Mouse (Mus musculus) cerebellum, postnatal 4 days (tissue): ENCODE results near the gene Fhl2.

Source experiments
- DNase-seq, 2 experiments: peaks; one replicate each; pipeline ENCODE4 v3.0.0; 2022; ENCODE audit warnings: low spot score in 2 of 2, mixed read lengths in 1 of 2

Fhl2 gene

DNA sequence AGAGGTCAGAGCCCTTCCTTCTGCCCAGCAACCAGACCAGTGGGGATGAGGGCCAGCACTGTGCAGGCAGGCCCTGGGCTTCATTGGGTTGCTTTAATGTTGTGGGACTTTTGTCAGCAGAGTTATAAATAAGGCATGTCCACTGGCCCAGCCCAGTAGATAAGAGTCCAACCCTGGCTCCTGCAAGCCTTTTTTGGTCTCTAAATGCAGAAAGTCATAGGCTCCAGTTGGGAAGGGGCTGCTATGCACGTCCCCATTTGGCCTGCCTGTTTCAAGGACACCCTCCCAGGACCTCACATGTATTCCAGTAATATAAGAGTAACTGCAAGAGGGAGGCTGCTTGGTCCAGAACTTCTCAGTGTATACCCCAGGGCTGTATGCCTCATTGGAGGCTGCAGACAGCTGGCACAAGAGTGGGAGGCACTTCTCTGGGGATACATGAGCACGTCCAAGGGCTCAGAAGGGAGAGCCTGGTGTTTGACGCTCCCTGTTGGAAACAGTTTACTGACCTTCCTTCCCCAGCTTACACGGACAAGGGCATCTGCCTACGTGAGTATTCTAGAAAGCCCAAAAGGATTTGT is at the start of gene Fhl2:
Gene Fhl2, minus strand, starts transcription at position 324 of the 581 bp plus-strand sequence.
- no peak for DNase-seq

DNA sequence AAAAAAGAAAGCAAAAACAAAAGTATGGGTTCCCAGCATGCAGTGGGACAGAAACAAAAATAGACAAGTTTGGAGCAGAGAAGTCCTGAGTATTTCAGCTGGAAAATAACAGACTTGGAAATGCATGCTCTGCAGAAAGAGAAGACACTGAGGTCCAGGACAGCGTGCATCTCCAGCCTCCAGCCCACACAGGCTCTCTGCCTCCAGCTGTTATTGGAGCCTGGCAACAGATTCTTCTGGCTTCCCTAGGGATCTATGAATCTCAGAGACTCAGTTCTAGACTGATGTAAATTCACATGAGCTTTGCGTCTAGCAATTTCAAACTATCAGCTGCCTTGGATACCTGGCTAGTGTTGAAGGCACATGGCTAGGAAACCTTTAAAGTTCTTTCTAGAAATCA is 48.2 kb upstream of the Fhl2 start:
- DNase-seq, result no peak

DNA sequence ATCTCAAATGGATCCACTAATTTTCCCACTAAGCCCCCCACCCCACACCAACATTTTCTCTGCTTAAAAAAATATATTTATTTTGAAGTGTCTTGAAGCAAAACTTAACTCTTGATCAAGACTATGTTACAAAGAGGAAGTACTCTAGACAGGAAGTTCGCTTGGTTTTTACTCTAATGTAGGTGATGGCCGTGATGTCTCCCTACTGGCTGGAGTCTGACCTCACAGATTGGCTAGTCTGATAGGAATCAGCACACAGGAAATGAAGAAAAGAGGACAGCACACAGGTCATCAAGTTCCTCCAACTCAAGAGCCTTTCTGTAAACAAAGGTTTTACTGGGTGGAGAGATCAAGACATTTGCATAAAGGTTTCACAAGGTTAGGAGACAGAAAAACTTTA is 44.4 kb upstream of the Fhl2 start:
- no peak for DNase-seq

DNA sequence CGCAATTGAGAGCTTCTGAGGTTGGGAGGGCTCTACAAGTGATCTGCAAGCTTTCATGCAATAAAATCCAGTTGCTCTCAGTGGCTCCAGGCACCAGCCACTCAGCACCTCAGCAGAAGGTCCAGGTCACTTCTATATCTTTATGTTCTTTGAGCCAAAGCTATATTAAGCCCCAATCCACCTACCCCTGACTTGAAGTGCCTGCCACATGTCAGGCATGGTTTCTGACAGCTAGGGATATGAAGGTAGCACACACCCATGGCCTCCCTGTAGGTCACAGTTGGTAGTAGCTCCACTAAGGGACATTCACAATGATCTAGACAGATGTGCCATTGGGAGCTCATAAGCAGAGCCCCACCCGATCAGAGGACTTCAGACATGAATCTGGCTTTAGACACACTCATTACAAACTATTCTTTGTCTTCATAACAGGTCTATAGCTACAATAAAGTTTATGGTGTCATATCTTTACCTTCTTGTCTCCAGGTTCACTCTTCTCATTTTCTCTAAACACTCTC is 43.1 kb upstream of the Fhl2 start:
- no peak for DNase-seq

DNA sequence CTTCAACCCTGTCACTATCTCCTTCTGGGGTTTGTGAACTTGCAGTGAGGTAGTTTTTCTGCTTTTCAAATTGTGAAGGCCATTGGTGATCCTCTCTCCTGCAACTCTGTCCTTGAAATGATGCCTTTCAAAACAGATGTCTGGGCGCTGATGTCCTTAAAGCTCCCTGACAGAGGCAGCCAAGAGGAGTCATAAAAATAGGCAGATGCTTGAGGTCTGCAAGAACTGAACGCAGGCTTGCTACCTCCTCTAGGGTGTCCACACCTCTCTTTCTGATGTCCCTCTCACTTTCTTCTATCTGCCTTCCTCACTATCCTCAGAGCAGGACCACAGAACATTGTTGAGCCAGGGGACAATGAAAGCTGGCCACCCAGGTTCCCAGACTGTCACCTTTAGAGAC is 41.7 kb upstream of the Fhl2 start:
- DNase-seq, result no peak

DNA sequence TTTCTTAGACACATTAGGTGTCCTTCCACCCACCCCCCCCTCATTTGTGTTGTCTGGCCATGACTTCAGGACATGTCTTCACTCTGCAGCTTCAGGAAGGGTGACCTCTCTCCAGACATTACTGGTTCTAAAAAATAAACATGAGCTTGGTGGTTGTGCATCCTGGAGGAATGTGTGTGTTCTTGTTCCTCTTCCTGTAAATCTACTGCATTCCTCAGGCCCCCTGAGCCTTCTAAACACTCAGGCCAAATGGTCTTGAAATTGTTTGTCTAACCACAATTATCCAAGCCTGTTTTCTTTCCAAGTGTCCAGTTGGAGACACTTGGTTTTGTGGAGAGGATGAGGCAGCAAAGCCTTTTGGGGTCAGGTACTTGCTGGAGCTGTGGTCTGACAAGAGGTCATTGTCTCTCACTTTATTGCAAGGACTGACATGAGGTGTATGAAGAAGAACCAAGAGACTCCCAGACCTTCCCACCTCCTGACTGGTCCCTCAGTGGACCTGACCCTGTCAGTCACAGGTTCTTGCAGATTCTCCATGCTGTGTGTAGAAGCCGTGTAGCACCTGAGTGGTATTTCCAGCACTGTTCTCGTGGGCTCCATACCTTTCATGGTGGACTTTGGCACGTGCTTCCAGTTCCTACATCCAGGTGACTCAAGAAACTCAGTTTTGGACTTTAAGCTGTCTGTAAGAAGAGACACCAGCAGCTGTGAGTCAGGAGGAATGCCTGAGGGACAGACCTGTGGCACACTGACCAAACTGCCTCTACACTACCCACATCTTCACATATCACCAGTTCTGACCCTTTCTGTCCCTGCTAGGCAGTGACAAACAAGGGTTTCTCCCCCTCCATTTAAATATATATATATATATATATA is 40.8 kb upstream of the Fhl2 start:
- DNase-seq, result no peak

DNA sequence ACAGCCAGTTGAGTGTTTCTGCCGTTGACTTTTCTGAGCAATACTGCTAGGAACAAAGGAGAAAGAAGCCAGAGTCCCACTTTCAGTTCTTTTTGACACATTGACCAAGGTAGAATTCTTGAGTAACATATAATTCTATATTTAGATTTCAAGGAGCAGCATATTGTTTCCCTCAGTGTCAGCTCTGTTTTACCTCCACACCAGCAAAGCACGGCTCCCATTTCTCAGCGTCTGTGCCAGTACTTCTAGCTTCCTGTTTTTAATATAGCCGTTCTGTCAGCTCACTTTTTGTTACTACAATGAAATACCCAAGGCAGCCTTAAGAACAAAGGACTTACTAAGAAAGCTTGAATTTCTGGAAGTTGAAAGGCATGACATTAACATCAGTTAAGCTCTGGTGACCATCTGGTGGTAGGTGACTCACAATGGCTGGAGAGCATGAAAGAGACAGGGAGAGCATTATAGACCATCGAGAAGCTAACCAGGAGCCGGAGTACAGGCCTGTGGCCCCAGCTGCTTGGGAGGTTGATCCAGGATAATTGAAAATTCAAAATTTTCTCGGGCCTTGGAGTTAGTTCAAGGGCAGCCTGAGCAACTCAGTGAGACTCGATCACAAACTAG is 28.9 kb upstream of the Fhl2 start:
- no peak for DNase-seq

DNA sequence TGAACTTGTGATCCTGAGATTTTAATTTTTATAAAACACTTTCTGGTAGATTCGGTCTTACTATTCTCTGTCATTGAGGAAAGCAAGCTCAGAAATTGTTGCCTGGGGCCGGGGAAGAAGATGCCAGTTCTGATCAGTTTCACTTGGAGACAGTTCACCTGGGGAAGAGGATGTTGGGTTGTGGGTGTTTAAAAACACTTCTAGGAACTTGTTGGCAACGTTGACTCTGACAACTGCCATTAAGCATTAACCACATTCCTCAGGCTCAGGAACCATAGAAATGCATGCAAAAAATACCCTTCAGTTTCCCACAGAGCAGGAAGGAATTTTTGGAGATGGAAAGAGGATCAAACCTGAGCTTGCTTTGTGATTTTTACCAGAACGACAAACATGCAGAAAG is 28.2 kb upstream of the Fhl2 start:
- no peak for DNase-seq

DNA sequence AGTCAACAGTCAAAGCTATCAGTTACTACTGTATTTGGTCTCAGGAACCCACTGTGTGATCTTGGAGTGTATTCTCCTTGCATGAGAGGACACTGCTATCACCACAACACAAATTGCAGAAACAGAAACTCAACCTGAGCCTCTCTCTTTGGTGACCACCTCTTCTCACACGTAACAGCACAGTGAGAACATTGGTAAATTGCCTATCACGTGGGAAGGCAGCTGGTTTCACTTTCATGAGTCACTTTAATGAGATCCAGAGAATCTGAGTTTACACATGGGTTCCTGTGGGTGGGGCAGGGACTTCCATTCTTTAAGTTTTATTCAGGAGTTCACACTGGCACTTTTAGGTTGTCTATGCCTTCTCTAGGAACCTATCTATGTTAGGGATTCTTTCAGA is 27.4 kb upstream of the Fhl2 start:
- DNase-seq, result no peak

DNA sequence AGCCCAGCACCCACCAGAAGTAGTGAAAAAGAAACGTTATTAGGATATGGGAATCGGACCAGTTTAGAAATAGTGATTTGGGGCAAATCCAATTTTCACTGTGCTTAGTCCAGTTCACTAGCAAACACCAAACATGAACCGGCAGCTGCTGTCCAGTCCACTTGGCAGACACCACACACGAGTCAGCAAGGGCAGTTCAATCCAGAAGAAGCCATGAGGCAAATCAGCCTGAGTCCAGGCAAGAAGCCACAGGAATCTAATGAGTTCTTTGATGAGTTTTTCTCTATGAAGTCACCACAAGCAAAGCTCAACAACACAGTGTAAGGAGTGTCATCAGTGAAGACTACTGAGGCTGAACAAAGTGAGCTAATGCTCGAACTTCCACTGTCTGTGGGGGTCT is 26.3 kb upstream of the Fhl2 start:
- DNase-seq, result no peak

DNA sequence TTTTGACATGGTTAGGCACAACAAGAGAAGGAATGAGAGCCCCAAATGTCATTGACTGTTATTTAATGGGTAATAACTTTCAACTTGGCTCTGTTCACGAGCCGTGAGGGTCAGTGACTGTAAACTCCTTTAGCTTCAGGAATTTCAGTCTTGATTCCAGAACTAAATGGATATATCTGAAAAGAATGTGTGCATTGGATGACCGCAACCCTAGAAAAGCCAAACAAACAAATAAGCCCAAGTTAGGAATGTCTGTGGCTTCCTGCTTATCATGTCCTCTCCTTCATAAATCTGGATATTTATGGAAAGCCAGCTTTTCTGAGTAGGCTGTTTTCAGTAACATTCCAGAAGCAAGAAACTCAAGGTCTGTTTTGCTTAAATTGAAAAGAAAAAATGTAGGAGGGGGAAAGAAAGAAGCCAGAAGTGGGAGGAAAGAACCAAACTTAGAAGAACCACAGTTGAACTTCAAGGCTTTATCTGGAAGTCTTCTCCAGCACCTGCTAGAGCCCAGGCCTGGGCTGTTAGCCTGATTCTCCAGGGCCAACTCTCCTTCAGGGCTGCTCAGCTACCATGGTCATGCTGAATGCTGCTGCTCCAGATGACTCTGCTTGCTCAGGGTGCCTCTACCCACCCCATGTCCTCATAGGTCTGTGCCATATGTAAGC is 21.4 kb upstream of the Fhl2 start:
- DNase-seq, result no peak

DNA sequence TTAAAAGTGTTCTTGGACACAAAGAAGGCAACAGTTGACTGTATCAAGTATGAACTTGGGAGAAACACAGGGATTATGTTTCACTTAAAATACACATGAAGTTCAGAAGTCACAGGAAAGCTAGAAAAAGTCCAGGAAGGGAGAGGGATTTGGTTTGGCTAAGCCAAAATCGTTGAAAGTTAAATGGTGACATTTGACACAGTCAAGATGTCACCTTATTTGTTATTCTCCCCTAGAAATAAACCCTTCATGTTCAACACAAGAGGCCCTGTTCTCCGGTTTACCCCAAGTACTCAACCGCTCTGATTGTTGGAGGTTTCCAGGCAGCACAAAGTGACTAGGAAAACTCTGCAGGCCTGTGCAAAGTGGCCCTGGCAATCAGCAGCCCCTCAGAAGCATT is 18.8 kb upstream of the Fhl2 start:
- DNase-seq, result no peak

DNA sequence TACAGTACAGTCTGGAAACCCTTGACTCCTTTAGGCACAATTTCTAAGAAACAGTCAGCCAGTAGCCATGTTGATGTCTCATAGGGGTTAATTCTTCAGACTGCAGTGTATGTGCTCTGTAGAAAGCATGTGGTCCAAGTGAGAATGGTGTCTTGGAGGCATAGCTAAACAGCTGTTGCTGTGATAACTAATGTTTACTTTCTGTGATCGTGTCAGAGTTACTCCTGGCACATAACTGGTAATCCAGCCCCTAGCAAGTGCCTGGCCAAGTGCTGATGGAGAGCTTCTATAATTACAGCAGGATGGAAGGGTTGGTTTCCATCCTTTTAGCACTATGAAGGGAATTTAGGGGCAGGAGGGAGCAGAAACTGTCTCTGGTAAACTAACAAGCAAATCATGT is 14.5 kb upstream of the Fhl2 start:
- DNase-seq, result no peak

DNA sequence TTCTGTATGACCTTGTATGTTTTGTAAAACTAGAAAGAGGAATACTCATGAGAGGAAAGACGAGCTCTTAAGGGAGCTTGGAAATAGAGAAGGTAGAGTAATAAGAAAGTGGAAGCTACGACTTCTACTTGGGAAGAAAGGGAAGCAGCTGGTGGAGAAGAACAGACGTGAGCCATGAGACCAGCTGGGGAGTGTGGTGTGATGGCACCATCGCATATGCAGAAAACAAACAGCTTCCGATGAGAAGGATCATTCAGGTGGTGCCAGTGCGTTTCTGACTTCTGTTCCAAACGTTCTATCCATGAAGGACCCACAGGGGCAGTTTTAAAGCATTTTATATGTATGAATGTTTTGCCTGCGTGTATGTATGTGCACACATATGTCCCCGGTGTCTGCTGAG is 13.5 kb upstream of the Fhl2 start:
- DNase-seq, result no peak

DNA sequence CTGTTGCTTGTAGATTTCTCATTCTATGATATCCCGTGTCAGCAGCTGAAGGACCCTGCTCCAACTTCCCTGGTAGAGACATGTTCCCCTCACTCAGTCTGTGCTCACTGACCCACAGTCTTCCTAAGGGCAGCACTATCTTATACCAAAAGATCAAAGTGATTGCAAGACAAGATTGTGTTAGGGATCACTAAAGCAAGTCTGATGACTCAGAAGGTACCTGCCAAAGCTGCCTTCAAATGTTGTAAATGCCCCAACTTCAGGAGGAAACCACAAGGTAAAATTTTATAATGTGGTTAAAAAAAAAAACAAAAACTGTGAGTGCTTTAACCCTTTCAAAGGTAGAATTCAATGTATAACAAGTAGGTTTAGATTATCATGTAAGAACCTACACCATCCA is 10.4 kb upstream of the Fhl2 start:
- no peak for DNase-seq

DNA sequence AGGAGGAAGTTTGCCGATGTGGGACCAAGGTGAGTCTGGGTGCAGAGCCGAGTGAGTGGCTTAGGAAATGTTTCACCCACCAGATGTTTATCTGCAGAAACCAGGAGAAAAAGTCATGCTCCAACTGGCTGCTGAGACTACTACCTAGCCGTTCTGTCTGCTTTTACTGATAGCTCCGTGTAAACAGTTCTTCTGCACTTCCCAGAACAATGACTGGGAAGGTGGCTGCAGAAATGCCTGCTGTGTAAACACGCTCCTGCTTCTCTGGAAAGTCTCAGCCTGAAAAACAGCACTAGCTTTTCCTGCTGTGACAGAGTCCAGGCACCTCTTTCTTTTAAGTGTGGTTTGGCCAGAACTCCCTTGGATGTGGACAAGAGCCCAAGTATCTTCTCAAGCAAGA is 6.5 kb upstream of the Fhl2 start:
- DNase-seq, result no peak

DNA sequence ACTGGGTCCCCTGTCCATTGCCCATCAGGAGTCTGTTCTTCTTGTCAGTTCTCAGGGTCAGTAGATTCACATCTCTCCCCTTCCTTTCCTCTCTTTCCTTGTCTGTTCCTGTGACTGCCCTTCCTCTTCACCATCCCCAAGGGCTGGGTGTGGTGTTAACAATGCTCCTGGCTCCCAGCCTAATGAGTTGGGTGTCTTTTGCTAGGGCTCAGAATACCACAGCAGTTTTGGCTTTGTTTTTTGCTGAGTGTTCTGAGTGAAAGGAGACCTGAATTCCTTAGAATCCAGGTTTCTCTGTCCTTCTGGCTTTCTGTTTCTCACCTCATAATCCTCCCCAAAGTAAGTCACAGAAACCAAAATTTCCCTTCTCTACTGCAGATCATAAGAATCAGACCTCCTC is 5.4 kb upstream of the Fhl2 start:
- no peak for DNase-seq

DNA sequence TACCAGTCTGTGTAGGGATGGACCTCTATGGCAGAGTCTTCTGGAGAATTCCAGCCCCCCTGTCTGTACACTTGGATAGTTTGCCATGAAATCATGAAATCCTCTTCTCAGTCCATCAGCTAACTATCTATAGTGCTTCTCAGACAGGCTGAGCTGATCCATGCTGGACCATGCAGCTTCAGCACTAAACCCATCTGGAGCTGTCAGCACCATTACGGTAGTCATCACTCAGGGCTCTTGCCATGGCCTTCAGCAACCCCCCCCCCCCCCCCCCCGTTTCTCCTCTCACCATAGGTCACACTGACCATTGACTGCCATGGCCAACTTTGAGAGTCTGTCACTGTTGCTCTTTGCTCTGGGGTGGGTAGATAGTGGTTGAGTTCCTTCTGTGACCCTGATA is 5.0 kb upstream of the Fhl2 start:
- no peak for DNase-seq

DNA sequence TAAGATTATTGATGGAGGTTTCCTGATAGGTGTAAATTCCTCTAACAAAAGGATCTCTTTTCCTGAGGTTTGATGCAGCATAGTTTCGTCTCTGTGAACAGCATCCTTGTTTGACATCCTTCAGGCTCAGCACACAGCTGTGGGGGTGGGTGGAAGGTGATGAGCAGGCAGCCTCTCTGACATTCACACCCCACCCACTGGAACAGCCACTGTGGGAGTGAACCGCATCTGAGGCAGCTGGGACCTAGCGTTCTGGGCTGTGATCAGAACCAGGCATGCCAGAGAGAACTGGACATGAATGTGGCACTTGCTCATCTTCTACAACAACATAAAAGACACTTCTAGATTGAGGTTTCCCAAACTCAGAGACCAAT is 3.1 kb upstream of the Fhl2 start:
- DNase-seq, result no peak

DNA sequence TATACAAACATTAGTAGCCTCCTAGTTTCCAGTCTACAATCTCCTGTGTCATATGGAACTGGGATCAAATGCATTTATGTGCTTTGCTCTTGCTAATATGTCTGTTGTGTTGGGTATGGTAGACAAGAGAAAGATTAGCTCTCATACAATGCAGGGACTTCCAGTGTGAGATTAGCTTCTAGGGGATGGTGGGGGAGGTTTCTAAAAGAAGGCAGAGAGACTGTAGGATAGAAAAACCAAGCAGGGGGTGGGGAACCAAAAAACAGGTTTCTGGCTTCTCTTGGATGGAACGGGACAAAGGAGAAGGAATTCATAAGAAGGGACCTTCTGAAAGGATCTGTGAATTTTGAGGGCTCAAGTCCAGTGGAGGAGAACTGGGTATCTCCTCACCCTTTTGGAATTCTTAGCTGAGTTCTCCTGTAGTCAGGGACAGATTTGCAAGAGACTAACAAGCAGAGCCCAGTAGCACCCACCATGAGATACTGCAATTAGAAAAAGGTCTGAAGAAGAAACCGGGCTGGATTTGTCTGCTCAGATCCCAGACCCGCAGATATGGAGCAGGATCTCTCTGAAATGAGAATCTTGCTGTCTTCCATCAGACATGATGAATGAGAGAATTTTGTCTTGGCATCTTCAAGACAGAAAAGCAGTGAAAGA is 2.6 kb upstream of the Fhl2 start:
- no peak for DNase-seq

DNA sequence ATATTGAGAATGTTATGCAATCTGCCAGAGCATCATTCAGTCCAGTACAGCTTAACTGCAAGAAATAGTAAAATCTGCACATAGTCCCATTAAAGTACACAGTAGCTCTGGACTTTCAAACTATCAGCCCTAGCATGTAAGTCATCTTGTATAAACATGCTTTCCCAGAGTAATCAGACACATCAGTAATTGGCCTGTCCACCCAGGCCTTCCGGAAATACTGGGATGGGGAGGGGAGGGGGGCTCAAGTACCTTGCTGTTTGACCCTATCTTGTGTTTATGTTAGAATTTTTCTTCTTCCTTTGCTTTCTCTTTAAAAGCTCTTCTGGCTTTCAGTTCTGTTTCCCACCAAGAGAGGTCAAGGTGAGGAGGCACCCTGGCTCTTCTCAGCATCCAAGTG is 725 bp downstream of the Fhl2 start:
- DNase-seq, result no peak

DNA sequence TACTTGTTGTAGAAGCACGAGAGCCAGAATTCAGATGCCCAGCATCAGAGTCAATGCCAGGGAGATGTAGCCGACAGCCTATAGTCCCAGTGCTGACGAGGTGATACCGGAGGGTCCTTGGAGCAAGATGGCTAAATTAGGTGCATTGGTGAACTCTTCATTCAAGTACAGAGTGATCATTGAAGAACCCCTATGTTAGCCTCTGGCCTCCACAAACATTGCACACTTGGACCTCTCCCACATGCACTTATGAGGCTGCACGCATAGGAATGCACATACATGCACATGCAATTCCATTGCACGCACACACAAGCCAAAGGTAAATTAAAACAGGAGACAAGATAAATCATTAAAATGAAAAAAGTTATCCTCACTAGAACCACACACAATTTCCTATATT is 3.4 kb downstream of the Fhl2 start:
- DNase-seq, result no peak
